Mouse (Mus musculus): ENCODE measurements around the gene Cpz.

Cpz gene

GRCm38 (mm10) chr5:35525469-35526123 lies at the start of gene Cpz:
TSS of gene Cpz (minus strand) at chr5:35525698.
- peak; percentile 9 for DNase-seq

GRCm38 (mm10) chr5:35574653-35575599 lies 49.4 kb upstream of the Cpz start, which contains the start of gene Trmt44:
TSS of gene Trmt44 (minus strand) at chr5:35575070.
- DNase-seq: peak; percentile 97

- DNase-seq: no peak
Measured at GRCm38 (mm10) chr5:35571546-35571945, 46.0 kb upstream of the Cpz start.

- peak; percentile 49 for DNase-seq
Measured at GRCm38 (mm10) chr5:35566632-35567031, 41.1 kb upstream of the Cpz start.

- DNase-seq: no peak
Measured at GRCm38 (mm10) chr5:35565217-35565616, 39.7 kb upstream of the Cpz start.

- peak; percentile 60 for DNase-seq
Measured at GRCm38 (mm10) chr5:35563449-35563848, 38.0 kb upstream of the Cpz start.

- DNase-seq: peak; percentile 75
Measured at GRCm38 (mm10) chr5:35562616-35563015, 37.1 kb upstream of the Cpz start.

- no peak for DNase-seq
Measured at GRCm38 (mm10) chr5:35559447-35559846, 33.9 kb upstream of the Cpz start.

- DNase-seq: no peak
Measured at GRCm38 (mm10) chr5:35557946-35558621, 32.6 kb upstream of the Cpz start.

GRCm38 (mm10) chr5:35556393-35556792 lies 30.9 kb upstream of the Cpz start:
- DNase-seq: no peak

GRCm38 (mm10) chr5:35552838-35553539 lies 27.5 kb upstream of the Cpz start:
- DNase-seq: no peak

GRCm38 (mm10) chr5:35551855-35552837 lies 26.6 kb upstream of the Cpz start:
- DNase-seq: no peak

- DNase-seq: no peak
Measured at GRCm38 (mm10) chr5:35546127-35546526, 20.6 kb upstream of the Cpz start.

- no peak for DNase-seq
Measured at GRCm38 (mm10) chr5:35541059-35541790, 15.7 kb upstream of the Cpz start.

- DNase-seq: no peak
Measured at GRCm38 (mm10) chr5:35540555-35540954, 15.1 kb upstream of the Cpz start.

GRCm38 (mm10) chr5:35539576-35539975 lies 14.1 kb upstream of the Cpz start:
- DNase-seq: no peak

GRCm38 (mm10) chr5:35538022-35538421 lies 12.5 kb upstream of the Cpz start:
- no peak for DNase-seq

- no peak for DNase-seq
Measured at GRCm38 (mm10) chr5:35537474-35537873, 12.0 kb upstream of the Cpz start.

GRCm38 (mm10) chr5:35536271-35536670 lies 10.8 kb upstream of the Cpz start:
- no peak for DNase-seq

GRCm38 (mm10) chr5:35531586-35531985 lies 6.1 kb upstream of the Cpz start:
- no peak for DNase-seq

- DNase-seq: peak; percentile 35
Measured at GRCm38 (mm10) chr5:35530442-35530841, 4.9 kb upstream of the Cpz start.
